Comparison of ENCODE assay signal across 17 mouse cellular contexts in the genomic region with DNA sequence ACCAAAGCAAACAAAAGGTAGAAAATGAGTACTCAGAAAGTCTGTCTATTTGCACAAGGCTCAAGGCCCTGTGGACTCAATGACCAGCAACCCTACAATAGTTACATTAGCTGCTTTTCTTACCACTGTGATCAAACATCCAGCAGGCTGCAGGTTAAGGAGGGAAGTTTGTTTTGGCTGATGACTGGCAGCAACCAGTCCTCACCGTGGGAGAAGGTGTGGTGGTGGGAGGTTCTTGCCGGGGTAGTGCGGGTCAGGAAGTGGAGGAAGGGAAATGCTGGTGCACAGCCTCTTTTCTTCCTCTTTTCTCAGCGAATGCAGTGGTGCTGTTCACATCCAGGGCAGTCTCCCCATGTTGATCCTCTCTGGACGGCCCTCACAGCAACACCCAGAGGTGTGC. TPM values are rescaled to one million over a fixed set of nuclear protein-coding genes. Genes with fewer than 3 reads are reported as not detected.
DNase-seq lines count a peak whose midpoint lies in the region; ATAC-seq lines count a peak whose summit lies in the region.
"Had no signal": no experiment of that assay in that cellular context is flagged by ENCODE, and none has a peak within 500 bp of the region (broad histone marks: within the 10 kb centered on the region; RNA-seq: fewer than 3 reads in every experiment).

No protein-coding gene starts in this region.

- no peaks in the 10 kb centered on the region for H3K27me3 ChIP-seq in kidney, embryonic 15.5 days

- WGBS in kidney, embryonic 15.5 days = 42% methylated on average over 5 of the region's 5 CpGs

- no peaks in the 10 kb centered on the region for H3K9me3 ChIP-seq in kidney, embryonic 15.5 days (replicated peaks)

- no peaks in the 10 kb centered on the region for H3K36me3 ChIP-seq in kidney, embryonic 15.5 days

- no peak overlapping the region for H3K9ac ChIP-seq in kidney, embryonic 15.5 days
- H3K9ac ChIP-seq: liver, embryonic 14.5 days had no signal

- no peak overlapping the region for H3K27ac ChIP-seq in kidney, embryonic 15.5 days
- H3K27ac ChIP-seq: liver, embryonic 14.5 days had no signal

- H3K4me3 ChIP-seq in kidney, embryonic 15.5 days (replicated peaks) = no peak overlapping the region
- H3K4me3 ChIP-seq: myocyte had no signal

- peak; percentile 69 for ATAC-seq in granulocyte monocyte progenitor cell, adult 5-6 weeks (replicated peaks; ENCODE audit: poor library complexity, severe bottlenecking)
- ATAC-seq in kidney, embryonic 15.5 days (replicated peaks; ENCODE audit: low FRiP score) = no peak

- H3K4me1 ChIP-seq in kidney, embryonic 15.5 days = no peaks in the 10 kb centered on the region

- peak; percentile 29 for DNase-seq in urinary bladder, postnatal 14 days (ENCODE audit: low spot score)
- DNase-seq in urinary bladder, adult 2 months (ENCODE audit: low spot score) = no peak
- peak; percentile 10 for DNase-seq in lung, postnatal 14 days
- DNase-seq in thymus, postnatal 0 days (ENCODE audit: low spot score) = no peak
- DNase-seq in spleen, postnatal 10 days (ENCODE audit: low spot score in 2 of 2) = no peak
- DNase-seq: adrenal gland, postnatal 14 days; cerebellum, adult 11 months; gastrocnemius, postnatal 10 days; heart, postnatal 10 days; kidney, adult 18-20 months had no signal

- H3K4me2 ChIP-seq in kidney, embryonic 15.5 days = no peak overlapping the region

RNA-seq across cellular contexts. Expression of a gene that starts 23.8 kb away (rescaled TPM):
- polyA plus RNA-seq in urinary bladder, adult 2 months (2012; rRNA removed) = 41.3 and 43.5 TPM in 2 replicates
- total RNA-seq in granulocyte monocyte progenitor cell, adult 5-6 weeks (2014; fragmentation: Nextera tagmentation) = 5.9 and 6.4 TPM in 2 replicates
- 8.4 and 9.1 TPM in 2 replicates for total RNA-seq in granulocyte monocyte progenitor cell, adult 5-6 weeks (2017)
- polyA plus RNA-seq in thymus, postnatal 0 days (2015; fragmentation: Nextera tagmentation; extraction: Ambion mirVana) = 27.1 and 28.4 TPM in 2 replicates
- 8.8 and 9.2 TPM in 2 replicates for polyA plus RNA-seq in kidney, embryonic 15.5 days (2015; fragmentation: Nextera tagmentation; extraction: Ambion mirVana)

RNA-seq across cellular contexts. Expression of a gene that starts 26.0 kb away (rescaled TPM):
- polyA plus RNA-seq in urinary bladder, adult 2 months (2012; rRNA removed) = 2.0 and 3.5 TPM in 2 replicates
- not detected in 2 replicates for total RNA-seq in granulocyte monocyte progenitor cell, adult 5-6 weeks (2014; fragmentation: Nextera tagmentation)
- not detected in 2 replicates for total RNA-seq in granulocyte monocyte progenitor cell, adult 5-6 weeks (2017)
- 0.12 and 0.26 TPM in 2 replicates for polyA plus RNA-seq in thymus, postnatal 0 days (2015; fragmentation: Nextera tagmentation; extraction: Ambion mirVana)
- 1.3 and 2.1 TPM in 2 replicates for polyA plus RNA-seq in kidney, embryonic 15.5 days (2015; fragmentation: Nextera tagmentation; extraction: Ambion mirVana)

RNA-seq across cellular contexts. Expression of a gene that starts 31.3 kb away (rescaled TPM):
- polyA plus RNA-seq in urinary bladder, adult 2 months (2012; rRNA removed) = not detected in 2 replicates
- not detected in 2 replicates for total RNA-seq in granulocyte monocyte progenitor cell, adult 5-6 weeks (2014; fragmentation: Nextera tagmentation)
- total RNA-seq in granulocyte monocyte progenitor cell, adult 5-6 weeks (2017) = not detected in 2 replicates
- 0.13 and 0.17 TPM in 2 replicates for polyA plus RNA-seq in thymus, postnatal 0 days (2015; fragmentation: Nextera tagmentation; extraction: Ambion mirVana)
- polyA plus RNA-seq in kidney, embryonic 15.5 days (2015; fragmentation: Nextera tagmentation; extraction: Ambion mirVana) = not detected in 2 replicates
- total RNA-seq: gastrocnemius, postnatal 10 days; heart, postnatal 10 days; layer of hippocampus, postnatal 25 days had no signal
- polyA plus RNA-seq: embryonic facial prominence, embryonic 11.5 days; forebrain, embryonic 11.5 days had no signal

Comparison
In these comparisons a context has a peak if more than half of its experiments do, and no peak if none do; other contexts are left out.
1. DNase-seq: peak in urinary bladder, postnatal 14 days (single experiment) and lung, postnatal 14 days (single experiment); none in urinary bladder, adult 2 months (single experiment), thymus, postnatal 0 days (single experiment) and spleen, postnatal 10 days (0 of 2).